Mouse (Mus musculus) kidney, adult 9 months (tissue): ENCODE results near the gene Apol10a.
"Not testable (repeated sequence)": the region's sequence is repeated elsewhere in the genome, so short reads cannot be mapped to it uniquely, and the experiment has no call there.

Experiments
- DNase-seq: peaks from one replicate; pipeline ENCODE4 v3.0.0; 2022

Apol10a gene

GRCm38 (mm10) chr15:77476693-77477092 is at the start of gene Apol10a:
Gene Apol10a, plus strand, starts transcription at chr15:77477047.
- DNase-seq = not testable (repeated sequence)

DNA sequence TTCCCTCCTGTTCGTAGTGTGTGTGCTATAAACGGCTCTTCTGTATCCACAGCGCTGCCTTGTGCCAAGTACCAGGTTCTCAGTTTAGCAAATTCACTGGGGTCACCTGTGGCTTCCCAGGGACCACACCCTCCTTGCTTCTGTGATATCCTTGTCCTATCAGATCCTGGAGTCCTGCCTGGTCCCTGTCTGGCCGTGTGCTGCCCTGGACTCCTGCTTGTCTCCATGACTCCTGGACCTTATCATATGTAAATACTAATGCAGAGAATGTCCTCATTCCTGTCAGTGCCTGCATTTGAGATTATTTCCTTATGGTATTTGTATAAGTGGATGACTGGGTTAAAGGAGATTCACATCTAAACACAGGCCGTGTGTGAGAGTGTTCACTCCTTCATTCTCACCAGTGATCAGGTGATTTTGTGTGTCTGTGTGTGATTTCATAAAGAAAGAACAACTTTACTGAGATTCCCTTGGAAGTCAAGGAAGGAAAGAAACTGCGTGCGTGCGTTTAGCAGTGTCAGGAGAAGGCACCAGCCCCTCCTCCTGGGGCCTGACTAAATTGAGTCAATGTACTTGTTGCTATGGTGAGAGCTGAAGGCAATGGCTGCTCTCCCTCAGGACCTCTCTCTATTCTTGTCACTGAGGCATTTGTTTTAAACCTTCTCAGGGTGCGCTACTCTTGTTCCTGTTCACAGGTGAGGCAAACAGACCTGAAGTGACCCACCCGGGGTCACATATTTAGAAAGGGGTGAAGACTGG is 48.0 kb upstream of the Apol10a start:
- not testable (repeated sequence) for DNase-seq

DNA sequence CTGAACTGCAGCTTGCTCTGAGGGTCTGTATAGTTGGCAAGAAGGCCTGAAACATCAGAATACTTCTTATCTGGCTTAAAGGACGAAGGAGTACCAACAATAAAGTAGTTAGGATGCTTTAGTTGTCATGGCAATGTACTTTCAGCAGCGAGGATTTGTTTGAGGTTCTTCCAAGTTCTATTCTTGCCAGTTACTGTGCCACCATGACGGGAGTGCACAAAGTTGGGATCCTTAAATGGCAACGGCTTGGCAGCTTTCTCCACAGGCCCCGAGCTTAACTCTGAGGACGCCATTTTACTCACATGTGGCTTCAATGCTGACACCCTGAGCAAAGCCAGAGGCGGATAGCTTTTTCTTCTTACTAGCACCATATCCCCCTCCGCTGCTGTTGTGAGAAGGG is 32.1 kb upstream of the Apol10a start:
- DNase-seq = not testable (repeated sequence)

- not testable (repeated sequence) for DNase-seq
Measured at GRCm38 (mm10) chr15:77445668-77446067, 31.2 kb upstream of the Apol10a start.

DNA sequence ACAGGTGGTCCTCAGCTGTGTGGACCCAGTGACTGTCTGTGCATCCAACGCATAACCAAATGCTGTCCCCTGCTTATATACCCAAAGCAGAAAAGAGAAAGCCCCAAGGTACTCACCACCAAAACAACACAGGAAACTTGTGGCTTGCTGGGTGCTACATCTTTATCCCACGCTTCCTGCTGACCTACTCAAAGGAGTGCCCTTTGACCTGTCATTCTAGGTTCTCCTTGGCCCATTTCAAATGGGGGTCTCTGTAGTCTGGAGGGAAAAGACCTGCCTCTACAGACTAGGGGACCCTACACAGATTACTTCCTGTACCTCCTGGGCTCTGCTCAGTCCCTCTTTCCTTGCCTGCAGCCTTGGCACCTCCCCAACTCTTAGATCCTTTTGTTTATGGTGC is 29.5 kb upstream of the Apol10a start, which contains the start of gene Apol7b:
Apol7b (minus strand) TSS at position 101 of the 400 bp plus-strand sequence.
- not testable (repeated sequence) for DNase-seq

GRCm38 (mm10) chr15:77449927-77450326 is 26.9 kb upstream of the Apol10a start:
- peak; percentile 17 for DNase-seq

DNA sequence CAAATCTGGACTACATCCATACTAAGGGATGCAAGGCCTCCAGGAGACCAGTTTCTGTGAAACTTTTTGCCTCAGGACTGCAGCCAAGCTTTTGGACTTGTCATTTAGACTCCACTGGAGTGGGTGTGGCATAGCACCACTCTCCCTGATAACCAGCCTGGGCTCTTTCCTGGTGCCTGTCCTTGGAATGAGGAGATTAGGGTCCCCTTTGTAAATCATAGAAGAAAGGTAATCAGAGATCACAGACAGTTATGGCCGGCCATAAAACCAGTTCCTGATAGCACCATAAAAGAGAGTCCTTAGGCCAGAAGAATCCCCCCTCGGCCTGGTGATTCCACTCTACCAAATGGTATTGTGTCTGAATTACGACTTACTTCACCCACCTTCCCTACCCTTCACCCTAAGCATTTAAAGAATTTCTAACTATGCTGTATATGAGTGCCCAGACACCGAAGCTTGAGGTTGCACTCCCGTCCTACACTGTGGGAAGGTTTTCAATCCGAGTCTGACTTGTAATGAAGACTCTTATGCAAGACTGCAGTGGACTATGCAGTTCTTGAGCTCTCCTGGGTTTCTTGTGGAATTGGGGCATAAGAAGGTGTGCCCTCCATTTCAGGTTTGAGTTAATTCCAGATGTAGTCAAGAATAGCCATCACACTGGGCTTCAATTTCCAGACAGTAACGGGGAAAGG is 2.0 kb upstream of the Apol10a start:
- DNase-seq = not testable (repeated sequence)

DNA sequence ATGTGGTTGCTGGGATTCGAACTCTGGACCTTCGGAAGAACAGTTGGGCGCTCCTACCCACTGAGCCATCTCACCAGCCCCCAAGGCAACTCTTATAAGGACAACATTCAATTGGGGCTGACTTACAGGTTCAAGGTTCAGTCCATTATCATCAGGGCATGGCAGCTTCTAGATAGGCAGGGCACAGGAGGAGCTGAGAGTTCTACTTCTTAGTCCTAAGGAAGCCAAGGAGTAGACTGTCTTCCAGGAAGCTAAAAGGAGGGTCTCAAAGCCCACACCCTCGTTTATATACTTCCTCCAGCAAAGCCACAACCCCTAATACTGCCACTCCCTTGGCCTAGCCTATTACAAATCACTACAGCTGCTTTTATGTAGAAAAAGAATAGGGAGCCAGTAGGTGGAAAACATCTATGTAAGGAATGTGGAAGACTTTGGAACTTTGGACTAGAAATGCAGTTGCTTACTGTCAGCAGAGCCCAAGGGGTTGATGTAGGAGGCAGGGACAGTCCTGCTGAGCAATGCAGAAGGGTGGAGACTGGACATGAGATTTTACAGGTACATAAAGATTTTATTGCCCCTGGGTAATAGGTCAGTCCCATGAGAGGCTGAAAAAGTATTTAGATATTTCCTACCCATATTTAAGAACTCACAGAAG is 5.4 kb downstream of the Apol10a start:
- DNase-seq = peak; percentile 19

DNA sequence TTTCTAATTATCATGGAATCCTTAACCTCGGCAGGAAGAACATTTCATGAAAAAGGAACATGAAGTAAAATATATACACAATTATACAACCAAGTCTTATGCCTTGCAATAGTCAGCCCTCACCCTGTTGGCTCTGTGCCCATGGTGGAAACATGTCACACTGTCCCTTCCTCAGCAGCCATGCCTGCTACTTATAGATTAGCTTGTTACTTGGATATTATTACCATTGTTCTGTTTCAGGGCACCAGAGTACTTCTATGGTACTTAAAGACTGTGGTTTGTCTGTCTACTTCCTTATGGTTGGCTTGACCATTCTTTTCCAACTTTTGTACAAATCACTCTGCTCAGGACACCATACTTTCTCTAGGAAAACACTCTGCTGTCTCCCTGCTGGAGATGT is 16.3 kb downstream of the Apol10a start:
- not testable (repeated sequence) for DNase-seq

- DNase-seq = not testable (repeated sequence)
Measured at GRCm38 (mm10) chr15:77494694-77495093, 17.8 kb downstream of the Apol10a start.

- DNase-seq = not testable (repeated sequence)
Measured at GRCm38 (mm10) chr15:77507966-77508365, 31.1 kb downstream of the Apol10a start, which contains the start of gene Apol11a. Gene Apol11a, plus strand, starts transcription at chr15:77508271.

DNA sequence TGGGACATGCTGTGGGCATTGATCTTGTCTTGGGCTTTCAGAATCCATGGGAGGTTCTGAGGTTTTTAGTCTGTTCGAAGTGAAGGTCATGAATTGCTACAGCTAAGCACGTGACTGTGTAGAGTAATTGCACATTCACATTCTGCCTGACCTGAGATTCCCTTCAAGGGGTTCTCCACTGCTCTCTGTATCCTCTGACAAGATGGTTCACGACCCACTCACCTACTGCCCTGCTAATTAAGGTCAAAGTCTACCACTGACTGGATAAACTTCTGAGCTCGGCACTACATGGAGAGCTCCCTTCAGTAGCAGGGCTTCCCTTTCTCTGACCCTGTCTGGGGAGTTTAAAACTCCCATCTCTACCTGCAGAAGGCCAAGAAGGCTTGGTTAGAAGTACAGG is 43.7 kb downstream of the Apol10a start:
- peak; percentile 19 for DNase-seq

GRCm38 (mm10) chr15:77523186-77523843 is 46.5 kb downstream of the Apol10a start:
- peak; percentile 75 for DNase-seq

DNA sequence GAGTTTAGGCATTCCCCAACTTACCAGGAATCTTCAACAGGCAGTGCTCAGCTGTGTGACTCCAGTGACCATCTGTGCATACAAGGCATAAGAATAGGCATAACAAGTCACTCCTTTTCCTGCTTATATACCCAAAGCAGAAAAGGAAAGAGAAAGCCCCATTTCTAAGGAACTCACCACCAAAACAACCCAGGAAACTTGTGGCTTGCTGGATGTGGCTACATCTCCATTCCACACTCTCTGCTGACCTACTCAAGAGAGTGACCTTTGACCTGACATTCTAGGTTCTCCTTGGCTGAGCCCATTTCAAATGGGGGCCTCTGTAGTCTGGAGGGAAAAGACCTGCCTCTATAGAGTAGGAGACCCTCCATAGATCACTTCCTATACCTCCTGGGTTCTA is 56.4 kb downstream of the Apol10a start, which contains the start of gene Apol7c:
Apol7c (minus strand) TSS at position 101 of the 400 bp plus-strand sequence.
- DNase-seq = no peak

DNA sequence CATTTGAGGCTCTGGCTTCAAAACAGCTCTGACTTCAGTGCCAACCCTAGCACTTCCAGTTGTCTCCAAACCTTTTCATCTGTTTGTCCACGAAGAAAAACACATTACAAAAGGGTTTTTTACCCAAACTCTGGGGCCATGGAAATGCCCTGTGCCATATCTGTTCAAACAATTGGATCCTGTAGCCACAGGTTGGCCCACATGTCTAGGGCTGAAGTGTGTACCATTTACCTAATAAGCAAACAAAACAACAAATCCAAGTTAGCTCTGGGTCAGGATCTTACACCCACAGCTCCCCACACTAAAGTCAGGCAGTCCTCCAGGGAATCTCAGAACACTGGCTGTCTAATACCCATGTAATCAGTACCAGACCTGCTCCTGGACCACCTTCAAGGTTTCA is 62.4 kb downstream of the Apol10a start:
- DNase-seq = not testable (repeated sequence)
